Mouse (Mus musculus): ENCODE measurements around the gene Nr4a3. TPM values are rescaled to one million over a fixed set of nuclear protein-coding genes. Genes with fewer than 3 reads are reported as not detected.

The Nr4a3 gene
- polyA plus RNA-seq, 1 experiment from 2014 or later, result not detected

DNA sequence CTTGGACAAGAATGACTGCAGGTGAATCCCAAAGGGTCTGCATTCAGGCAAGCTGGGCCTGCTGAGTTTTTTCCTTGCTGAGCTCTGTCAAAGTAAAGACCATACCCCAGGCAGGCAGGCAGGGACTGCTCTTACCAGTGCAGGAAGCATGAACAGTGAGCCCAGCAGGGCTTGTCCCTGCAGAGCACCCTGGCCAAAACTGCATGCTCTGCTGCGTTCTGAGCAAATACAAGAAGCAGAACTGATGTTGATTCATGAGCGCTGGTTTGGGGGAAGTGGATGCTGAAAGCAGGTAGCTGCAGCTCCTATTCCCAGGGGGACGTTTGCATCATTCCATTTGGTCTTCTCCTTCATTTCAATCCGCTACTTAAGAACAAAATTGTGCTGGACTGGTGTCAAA lies 19.4 kb downstream of the Nr4a3 start:
- no peak overlapping the region for H3K9ac ChIP-seq (ENCODE audit: low read length)
- H3K36me3 ChIP-seq (ENCODE audit: control insufficient read depth, insufficient read depth, low read length), result no peaks in the 10 kb centered on the region
- no peak for ATAC-seq (replicated peaks; ENCODE audit: low FRiP score, low TSS enrichment, low read depth)
- H3K4me1 ChIP-seq (replicated peaks; ENCODE audit: control insufficient read depth, insufficient read depth, low read length), result no peaks in the 10 kb centered on the region
- no peak overlapping the region for H3K4me3 ChIP-seq (ENCODE audit: low read depth, low read length)
- H3K4me2 ChIP-seq (ENCODE audit: low read length), result no peak overlapping the region
- WGBS, result 53% methylated on average over 4 of the region's 4 CpGs
- no peaks in the 10 kb centered on the region for H3K27me3 ChIP-seq (replicated peaks; ENCODE audit: control insufficient read depth, insufficient read depth, low read length)
- no peak overlapping the region for H3K27ac ChIP-seq (ENCODE audit: low read depth)
- DNase-seq (ENCODE audit: low spot score), result no peak
- no peaks in the 10 kb centered on the region for H3K9me3 ChIP-seq (ENCODE audit: control insufficient read depth, low read length)

DNA sequence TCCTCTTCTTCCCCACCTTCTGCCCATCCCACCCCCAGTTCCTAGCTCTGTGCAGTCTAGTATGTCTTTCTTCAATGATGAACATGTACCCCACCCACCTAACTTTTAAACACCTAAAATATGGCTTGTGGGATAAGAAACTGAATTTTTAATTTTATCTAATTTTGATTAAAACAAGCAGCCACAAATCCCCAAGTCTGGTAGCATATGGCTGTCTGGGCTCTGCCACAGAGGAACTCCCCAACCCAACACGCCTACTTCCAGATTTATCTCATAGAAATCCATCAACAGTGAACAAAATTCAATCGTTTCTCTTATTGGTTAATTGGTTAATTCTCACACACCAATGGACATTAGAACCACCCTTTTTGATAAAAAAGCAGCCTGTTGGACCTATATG lies 21.7 kb downstream of the Nr4a3 start:
- Histone ChIP-seq H3K4me3 (ENCODE audit: low read depth, low read length) (no peak overlapping the region), H3K36me3 (ENCODE audit: control insufficient read depth, insufficient read depth, low read length) (no peaks in the 10 kb centered on the region)
- no peak for ATAC-seq (replicated peaks; ENCODE audit: low FRiP score, low TSS enrichment, low read depth)

DNA sequence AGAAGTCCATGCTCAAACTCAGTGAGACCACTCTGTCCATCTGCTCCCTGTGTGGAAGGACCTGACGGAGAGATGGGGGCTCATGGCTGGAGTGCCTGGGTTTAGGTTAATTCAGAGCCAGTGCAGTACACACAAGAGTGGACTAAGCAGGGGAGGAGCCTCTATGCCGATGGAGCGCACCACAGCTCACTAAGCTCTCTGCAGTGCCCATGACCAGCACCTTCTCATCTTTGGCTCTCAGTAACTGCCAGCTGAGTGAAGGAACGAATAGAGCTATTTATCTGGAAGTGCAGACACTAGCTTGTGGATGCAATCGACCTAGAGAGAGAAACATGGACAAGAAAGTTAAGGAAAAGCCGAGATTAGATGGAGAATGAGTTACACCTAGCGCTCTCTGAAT lies 24.2 kb downstream of the Nr4a3 start:
- no peak for DNase-seq (ENCODE audit: low spot score)
- WGBS, result 80% methylated on average over 7 of the region's 7 CpGs
- Histone ChIP-seq H3K4me1 (replicated peaks; ENCODE audit: control insufficient read depth, insufficient read depth, low read length) (no peaks in the 10 kb centered on the region), H3K4me2 (ENCODE audit: low read length) (no peak overlapping the region), H3K9me3 (ENCODE audit: control insufficient read depth, low read length) (no peaks in the 10 kb centered on the region), H3K36me3 (ENCODE audit: control insufficient read depth, insufficient read depth, low read length) (no peaks in the 10 kb centered on the region), H3K27ac (ENCODE audit: low read depth) (no peak overlapping the region), H3K4me3 (ENCODE audit: low read depth, low read length) (no peak overlapping the region), H3K9ac (ENCODE audit: low read length) (no peak overlapping the region), H3K27me3 (replicated peaks; ENCODE audit: control insufficient read depth, insufficient read depth, low read length) (no peaks in the 10 kb centered on the region)
- ATAC-seq (replicated peaks; ENCODE audit: low FRiP score, low TSS enrichment, low read depth), result no peak

More for the DNA sequence above, 21.7 kb downstream of the Nr4a3 start:
- no peaks in the 10 kb centered on the region for H3K4me1 ChIP-seq (replicated peaks; ENCODE audit: control insufficient read depth, insufficient read depth, low read length)
- WGBS, result 85% methylated on average over 2 of the region's 2 CpGs
- H3K27me3 ChIP-seq (replicated peaks; ENCODE audit: control insufficient read depth, insufficient read depth, low read length), result no peaks in the 10 kb centered on the region
- DNase-seq (ENCODE audit: low spot score), result no peak
- H3K9me3 ChIP-seq (ENCODE audit: control insufficient read depth, low read length), result no peaks in the 10 kb centered on the region
- H3K27ac ChIP-seq (ENCODE audit: low read depth), result no peak overlapping the region
- no peak overlapping the region for H3K9ac ChIP-seq (ENCODE audit: low read length)
- no peak overlapping the region for H3K4me2 ChIP-seq (ENCODE audit: low read length)

DNA sequence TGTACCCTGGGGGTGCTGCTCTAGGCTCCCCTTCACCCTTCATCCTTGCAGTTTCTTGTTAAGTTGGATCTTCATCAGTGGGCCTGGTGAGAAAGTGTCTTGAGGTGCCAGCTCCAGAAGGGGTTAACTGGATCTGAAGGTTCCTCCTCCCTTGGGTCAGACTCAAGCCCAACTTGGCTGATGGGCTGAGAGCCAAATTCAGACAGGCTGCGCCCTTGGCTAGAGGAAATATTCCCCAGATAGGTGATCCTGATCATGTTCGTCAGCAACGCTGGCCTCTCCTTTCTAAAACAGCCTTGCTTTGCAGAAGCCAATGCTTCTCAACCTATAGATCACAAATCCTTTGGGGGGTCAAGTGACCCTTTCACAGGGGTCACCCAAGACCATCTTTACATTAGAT lies 27.1 kb downstream of the Nr4a3 start:
- DNase-seq (ENCODE audit: low spot score), result no peak
- Histone ChIP-seq H3K4me2 (ENCODE audit: low read length) (no peak overlapping the region), H3K27me3 (replicated peaks; ENCODE audit: control insufficient read depth, insufficient read depth, low read length) (no peaks in the 10 kb centered on the region), H3K9ac (ENCODE audit: low read length) (no peak overlapping the region), H3K27ac (ENCODE audit: low read depth) (no peak overlapping the region), H3K9me3 (ENCODE audit: control insufficient read depth, low read length) (no peaks in the 10 kb centered on the region), H3K36me3 (ENCODE audit: control insufficient read depth, insufficient read depth, low read length) (no peaks in the 10 kb centered on the region), H3K4me1 (replicated peaks; ENCODE audit: control insufficient read depth, insufficient read depth, low read length) (peaks cover 4% of the 10 kb centered on the region), H3K4me3 (ENCODE audit: low read depth, low read length) (no peak overlapping the region)
- no peak for ATAC-seq (replicated peaks; ENCODE audit: low FRiP score, low TSS enrichment, low read depth)
- WGBS, result 74% methylated on average over 3 of the region's 3 CpGs

DNA sequence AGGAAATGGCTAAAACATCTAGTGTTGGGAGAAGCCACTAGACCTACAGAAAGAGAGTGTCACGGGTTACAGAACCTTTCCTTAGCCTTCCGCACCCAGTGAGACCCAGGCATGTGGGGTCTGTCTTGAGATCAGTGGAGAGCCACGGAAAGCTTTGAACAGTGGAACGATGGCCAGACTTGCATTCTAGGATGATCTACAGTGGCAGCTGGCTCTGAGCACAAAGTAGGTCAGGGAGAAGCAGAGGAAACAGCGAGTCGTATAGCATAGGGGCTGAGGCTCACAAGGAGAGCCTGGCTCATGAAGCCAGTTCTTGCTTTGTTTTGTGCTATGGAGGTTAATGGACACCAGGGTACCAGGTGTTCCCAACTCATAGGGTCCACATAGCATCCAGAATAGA lies 28.4 kb downstream of the Nr4a3 start:
- H3K4me3 ChIP-seq (ENCODE audit: low read depth, low read length), result no peak overlapping the region
- H3K9me3 ChIP-seq (ENCODE audit: control insufficient read depth, low read length), result no peaks in the 10 kb centered on the region
- no peak overlapping the region for H3K9ac ChIP-seq (ENCODE audit: low read length)
- DNase-seq (ENCODE audit: low spot score), result no peak
- no peak for ATAC-seq (replicated peaks; ENCODE audit: low FRiP score, low TSS enrichment, low read depth)
- H3K27ac ChIP-seq (ENCODE audit: low read depth), result no peak overlapping the region
- WGBS, result 74% methylated on average over 6 of the region's 6 CpGs
- H3K4me1 ChIP-seq (replicated peaks; ENCODE audit: control insufficient read depth, insufficient read depth, low read length), result peaks cover 12% of the 10 kb centered on the region
- no peaks in the 10 kb centered on the region for H3K27me3 ChIP-seq (replicated peaks; ENCODE audit: control insufficient read depth, insufficient read depth, low read length)
- no peaks in the 10 kb centered on the region for H3K36me3 ChIP-seq (ENCODE audit: control insufficient read depth, insufficient read depth, low read length)
- no peak overlapping the region for H3K4me2 ChIP-seq (ENCODE audit: low read length)

DNA sequence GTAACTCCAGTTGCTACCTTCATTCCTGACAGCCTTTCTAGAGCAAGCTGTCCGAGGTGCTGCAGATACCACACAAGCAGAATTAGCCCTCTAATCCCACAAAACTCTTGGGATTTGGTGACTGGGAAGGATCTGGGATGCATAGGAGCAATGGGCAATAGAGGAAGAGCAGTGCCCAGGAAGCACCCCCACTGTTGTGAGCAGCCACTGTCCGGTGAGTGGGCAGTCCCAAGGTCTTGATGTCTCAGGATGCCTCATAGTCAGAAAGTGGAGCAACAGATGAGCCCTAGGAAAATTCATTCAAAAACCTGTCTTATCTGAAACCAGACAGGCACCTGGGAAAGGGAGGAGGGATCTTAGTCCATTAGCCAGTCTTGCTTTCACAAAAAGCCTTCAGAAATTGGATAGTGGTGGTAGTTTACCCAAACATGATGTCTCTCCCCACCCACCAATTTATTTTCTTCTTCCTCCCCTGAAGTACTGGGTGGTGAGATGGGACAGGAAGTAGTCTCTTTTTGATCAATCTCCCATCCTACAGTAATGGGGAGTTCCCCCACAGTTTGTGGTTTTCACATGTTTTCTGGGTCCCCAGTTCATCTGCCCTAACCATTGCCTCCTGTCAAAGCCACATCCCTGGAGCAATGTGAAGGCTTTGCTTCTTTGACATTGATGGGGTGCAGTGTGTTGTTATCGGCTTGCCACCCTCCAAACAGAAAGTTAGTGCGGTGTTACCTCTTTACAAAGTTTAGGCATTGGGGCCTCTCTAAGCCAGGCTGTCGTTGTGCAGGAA lies 29.7 kb downstream of the Nr4a3 start:
- WGBS, result 83% methylated on average over 5 of the region's 5 CpGs
- Histone ChIP-seq H3K4me2 (ENCODE audit: low read length) (no peak overlapping the region), H3K9ac (ENCODE audit: low read length) (no peak overlapping the region), H3K27me3 (replicated peaks; ENCODE audit: control insufficient read depth, insufficient read depth, low read length) (no peaks in the 10 kb centered on the region), H3K4me3 (ENCODE audit: low read depth, low read length) (no peak overlapping the region), H3K27ac (ENCODE audit: low read depth) (no peak overlapping the region), H3K9me3 (ENCODE audit: control insufficient read depth, low read length) (no peaks in the 10 kb centered on the region), H3K36me3 (ENCODE audit: control insufficient read depth, insufficient read depth, low read length) (no peaks in the 10 kb centered on the region), H3K4me1 (replicated peaks; ENCODE audit: control insufficient read depth, insufficient read depth, low read length) (peaks cover 17% of the 10 kb centered on the region)
- ATAC-seq (replicated peaks; ENCODE audit: low FRiP score, low TSS enrichment, low read depth) (no peak), DNase-seq (ENCODE audit: low spot score) (no peak)

DNA sequence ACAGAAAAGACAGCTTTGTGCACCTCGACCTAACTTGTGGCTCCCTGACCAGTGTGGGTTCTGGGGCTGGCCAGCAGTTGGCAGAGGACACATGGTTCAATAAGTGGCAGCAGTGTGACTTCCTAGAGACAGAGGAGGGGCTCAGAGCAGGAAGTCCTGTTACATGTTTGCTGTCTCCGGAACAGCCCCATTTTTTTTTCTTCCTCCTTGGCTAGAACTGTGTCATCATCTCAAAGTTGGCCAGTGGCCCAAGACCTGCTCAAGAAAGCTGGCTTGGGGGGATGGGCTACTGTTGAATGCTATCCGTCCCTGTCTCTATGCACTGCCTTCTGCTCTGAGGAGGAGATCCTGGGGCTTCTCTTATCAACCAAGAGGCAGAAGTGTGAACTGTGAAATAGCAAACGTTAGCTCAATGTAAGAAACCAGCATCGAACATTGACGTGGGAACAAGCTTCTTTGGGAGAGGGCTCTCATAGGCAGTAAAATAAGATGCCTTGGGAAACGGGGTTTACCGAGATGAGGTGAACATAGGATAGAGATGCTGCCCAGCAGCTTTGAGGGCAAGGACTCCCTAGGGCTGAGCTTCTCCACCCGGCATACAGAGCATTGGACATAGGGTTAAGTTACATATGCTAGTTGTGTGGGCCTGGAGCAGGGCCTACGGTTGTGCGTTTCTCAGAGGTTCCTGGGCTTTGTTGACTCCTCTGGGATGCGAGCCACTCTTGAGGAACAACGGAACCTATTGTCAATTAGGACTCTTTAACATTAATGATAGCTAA lies 31.9 kb downstream of the Nr4a3 start:
- Histone ChIP-seq H3K27ac (ENCODE audit: low read depth) (no peak overlapping the region), H3K4me2 (ENCODE audit: low read length) (peak overlapping the region; percentile 5; the same call in 1 of the 2 replicates), H3K9me3 (ENCODE audit: control insufficient read depth, low read length) (no peaks in the 10 kb centered on the region)

DNA sequence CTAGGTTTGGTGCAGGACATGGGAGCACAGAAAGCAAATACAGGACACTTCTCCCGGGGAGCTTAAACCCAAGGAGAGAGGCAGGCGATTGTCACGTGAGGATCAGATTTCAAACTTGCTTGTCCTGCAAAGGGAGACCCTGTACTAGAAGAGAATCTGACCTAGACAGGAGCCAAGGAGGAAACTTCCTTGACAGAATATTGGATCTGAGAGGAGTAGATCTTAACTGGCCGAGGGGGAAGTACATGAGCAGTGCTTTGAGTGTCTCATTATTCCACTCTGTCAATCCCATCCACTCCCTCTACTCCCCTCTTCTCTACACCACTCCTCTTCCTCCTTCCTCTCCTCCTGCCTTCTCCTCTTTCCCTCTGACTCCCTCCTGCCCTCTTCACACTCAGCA lies 33.3 kb downstream of the Nr4a3 start:
- peaks cover 17% of the 10 kb centered on the region for H3K4me1 ChIP-seq (replicated peaks; ENCODE audit: control insufficient read depth, insufficient read depth, low read length)
- H3K4me2 ChIP-seq (ENCODE audit: low read length), result peak overlapping the region; percentile 22; the same call in 1 of the 2 replicates
- no peaks in the 10 kb centered on the region for H3K9me3 ChIP-seq (ENCODE audit: control insufficient read depth, low read length)
- H3K27me3 ChIP-seq (replicated peaks; ENCODE audit: control insufficient read depth, insufficient read depth, low read length), result no peaks in the 10 kb centered on the region
- WGBS, result 6% methylated on average over 4 of the region's 4 CpGs
- no peak for ATAC-seq (replicated peaks; ENCODE audit: low FRiP score, low TSS enrichment, low read depth)
- H3K9ac ChIP-seq (ENCODE audit: low read length), result no peak overlapping the region
- H3K36me3 ChIP-seq (ENCODE audit: control insufficient read depth, insufficient read depth, low read length), result no peaks in the 10 kb centered on the region
- no peak overlapping the region for H3K27ac ChIP-seq (ENCODE audit: low read depth)
- no peak overlapping the region for H3K4me3 ChIP-seq (ENCODE audit: low read depth, low read length)
- no peak for DNase-seq (ENCODE audit: low spot score)

More for the DNA sequence above, 31.9 kb downstream of the Nr4a3 start:
- H3K27me3 ChIP-seq (replicated peaks; ENCODE audit: control insufficient read depth, insufficient read depth, low read length), result no peaks in the 10 kb centered on the region
- H3K4me1 ChIP-seq (replicated peaks; ENCODE audit: control insufficient read depth, insufficient read depth, low read length), result peaks cover 17% of the 10 kb centered on the region
- DNase-seq (ENCODE audit: low spot score) (peak; percentile 55), ATAC-seq (replicated peaks; ENCODE audit: low FRiP score, low TSS enrichment, low read depth) (no peak)
- no peak overlapping the region for H3K9ac ChIP-seq (ENCODE audit: low read length)
- 49% methylated on average over 13 of the region's 13 CpGs for WGBS
- H3K4me3 ChIP-seq (ENCODE audit: low read depth, low read length), result no peak overlapping the region
- no peaks in the 10 kb centered on the region for H3K36me3 ChIP-seq (ENCODE audit: control insufficient read depth, insufficient read depth, low read length)
